In the genomic region with DNA sequence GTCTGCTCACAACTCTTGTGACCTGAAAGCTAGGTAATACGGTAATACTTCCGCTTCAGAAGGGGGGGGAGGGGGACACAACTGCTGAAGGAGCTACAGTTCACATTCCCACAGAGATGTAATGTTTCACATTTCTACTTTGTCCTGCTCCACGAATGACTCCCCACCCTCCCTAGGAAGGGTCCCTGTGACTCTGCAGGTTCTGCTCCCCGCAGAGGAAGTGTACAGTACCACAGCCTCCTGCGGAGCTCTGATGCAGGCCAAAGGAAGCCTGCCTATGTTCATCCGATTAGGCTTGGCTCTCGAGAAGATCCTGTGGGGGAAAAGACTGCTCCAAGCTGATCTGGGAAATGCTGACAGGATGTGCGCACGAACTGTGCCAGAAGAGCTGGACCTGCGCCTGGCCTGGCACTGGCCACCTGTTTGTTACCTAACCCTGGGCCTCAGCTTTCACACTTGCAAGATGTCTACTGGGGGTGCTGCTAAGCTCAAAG, we compare ENCODE assay signal across 9 mouse cellular contexts. TPM values are rescaled to one million over a fixed set of nuclear protein-coding genes. Genes with fewer than 3 reads are reported as not detected.
A peak's percentile ranks its signal among the peaks of the same experiment; 100 is the strongest.
DNase-seq lines count a peak whose midpoint lies in the region; ATAC-seq and TF ChIP-seq lines count a peak whose summit lies in the region.
"Had no signal": no experiment of that assay in that cellular context is flagged by ENCODE, and none has a peak within 500 bp of the region (broad histone marks: within the 10 kb centered on the region; RNA-seq: fewer than 3 reads in every experiment).

No protein-coding gene starts in this region.

- ATAC-seq in heart, embryonic 14.5 days (ENCODE audit: insufficient number of reproducible peaks, insufficient read depth, low FRiP score, low read depth) = no peak

- peaks cover 74 to 93% of the 10 kb centered on the region in 2 experiments for H3K4me1 ChIP-seq in heart, embryonic 14.5 days (ENCODE audit: control insufficient read depth in 2 of 2, insufficient read depth in 2 of 2, low read length in 2 of 2)
- H3K4me1 ChIP-seq in olfactory bulb, adult 2 months (ENCODE audit: control insufficient read depth, insufficient read depth, low read length) = peaks cover 55% of the 10 kb centered on the region

- no peak for TF ChIP-seq CTCF in olfactory bulb, adult 2 months (IDR thresholded peaks at IDR 0.05; ENCODE audit: insufficient read depth, low read depth, low read length)

- H3K9ac ChIP-seq in heart, embryonic 14.5 days (ENCODE audit: low read length) = peak overlapping the region; percentile 51; the same call in 1 of the 2 replicates

- no peak for TF ChIP-seq POLR2A in olfactory bulb, adult 2 months (IDR thresholded peaks at IDR 0.05; ENCODE audit: insufficient read depth, low read depth, low read length)

- H3K4me2 ChIP-seq in heart, embryonic 14.5 days (ENCODE audit: low read length) = no peak overlapping the region

- DNase-seq in gastrocnemius, adult 18-20 months (ENCODE audit: low spot score) = peak; percentile 92
- no peak for DNase-seq in gastrocnemius, postnatal 4 days (ENCODE audit: low spot score in 2 of 2)
- peak; percentile 62 for DNase-seq in CD4-positive, CD25-positive, alpha-beta regulatory T cell, adult 2 months (ENCODE audit: low read depth, low spot score)
- DNase-seq in cerebellum, postnatal 14 days = peak; percentile 92 to 97
- peak; percentile 52 to 61 for DNase-seq in left cerebral cortex, postnatal 36 days (ENCODE audit: low spot score in 2 of 2)
- DNase-seq in spleen, adult 18-20 months = no peak

- 46% methylated on average over 10 of the region's 10 CpGs for WGBS in heart, embryonic 14.5 days
- 72% methylated on average over 10 of the region's 10 CpGs for WGBS in olfactory bulb, adult 2 months

- H3K36me3 ChIP-seq in heart, embryonic 14.5 days (ENCODE audit: control insufficient read depth, insufficient read depth, low read length) = peaks cover 8% of the 10 kb centered on the region; the same call in 1 of the 2 replicates

- intact Hi-C loops in left cerebral cortex, postnatal 36 days (cut with DNase I) = no loop called here

- no peak overlapping the region for H3K4me3 ChIP-seq in heart, embryonic 14.5 days (ENCODE audit: control insufficient read depth in 1 of 2, insufficient read depth in 1 of 2, low read depth in 1 of 2, low read length in 2 of 2)
- H3K4me3 ChIP-seq in olfactory bulb, adult 2 months (ENCODE audit: insufficient read depth, low read depth, low read length) = no peak overlapping the region

- H3K9me3 ChIP-seq in heart, embryonic 14.5 days (ENCODE audit: control insufficient read depth, low read length) = no peaks in the 10 kb centered on the region

- H3K27me3 ChIP-seq in heart, embryonic 14.5 days (ENCODE audit: control insufficient read depth, insufficient read depth, low read length) = no peaks in the 10 kb centered on the region
- H3K27me3 ChIP-seq: Patski had no signal

- H3K27ac ChIP-seq in heart, embryonic 14.5 days (replicated peaks in 1 of 2; ENCODE audit: control insufficient read depth in 1 of 2, insufficient read depth in 1 of 2, low read depth in 2 of 2, low read length in 2 of 2) = peak overlapping the region; percentile 74 to 76
- peak overlapping the region; percentile 21; the same call in 1 of the 2 replicates for H3K27ac ChIP-seq in olfactory bulb, adult 2 months (ENCODE audit: insufficient read depth, low read depth, low read length)

RNA-seq across cellular contexts. Expression of gene Myh9, which starts 22.0 kb away (rescaled TPM):
- total RNA-seq in gastrocnemius, adult 18-20 months (2021) = 10 to 100 TPM; 42.8 to 63.0 TPM
- 100 to 1,000 TPM; 171 to 187 TPM for total RNA-seq in gastrocnemius, postnatal 4 days (2021)
- 31.0 and 32.8 TPM in 2 replicates for polyA plus RNA-seq in heart, embryonic 14.5 days (2014; fragmentation: Nextera tagmentation; extraction: Ambion mirVana)
- total RNA-seq in left cerebral cortex, postnatal 36 days (2021) = 10 to 100 TPM; 58.0 to 77.6 TPM
- polyA plus RNA-seq in olfactory bulb, adult 2 months (2012; ENCODE audit: insufficient read depth, insufficient read length, low replicate concordance, missing spikeins) = 307 and 350 TPM in 2 replicates

Comparison
In these comparisons a context has a peak if more than half of its experiments do, and no peak if none do; other contexts are left out.
1. DNase-seq: peak in gastrocnemius, adult 18-20 months (single experiment), CD4-positive, CD25-positive, alpha-beta regulatory T cell, adult 2 months (single experiment), cerebellum, postnatal 14 days (2 of 2) and left cerebral cortex, postnatal 36 days (2 of 2); none in gastrocnemius, postnatal 4 days (0 of 2) and spleen, adult 18-20 months (0 of 2).